Mouse (Mus musculus) megakaryocyte progenitor cell, adult 5-6 weeks (primary cell): Measurements from ENCODE around the gene Ece1. TPM values are rescaled to one million over a fixed set of nuclear protein-coding genes. Genes with fewer than 3 reads are reported as not detected.

Experiments
- ATAC-seq: replicated peaks from 2 replicates; pipeline ENCODE4 v1.8.0; 2016; ENCODE audit warnings: mild to moderate bottlenecking, moderate TSS enrichment, inconsistent platforms; ENCODE audit not compliant: poor library complexity
- total RNA-seq, 2 experiments: library from RNA; stranded (forward) in 1 of 2; stranded (reverse) in 1 of 2; fragments of 157-497, 149-512 nt in 1 of 2; fragments of 200-1000 nt in 1 of 2; gene quantifications; 2 replicates each; pipeline versions ENCODE4 v1.2.3 to v1.2.4; 2015 to 2017

The Ece1 gene
- total RNA-seq, 2 experiments from 2014 or later = 3.2 to 6.2 TPM

- no peak for ATAC-seq
These were observed 147.9 kb downstream of the Ece1 start for GRCm38 (mm10) chr4:138009786-138010502.

- ATAC-seq = peak; percentile 65
These were observed 151.9 kb downstream of the Ece1 start for GRCm38 (mm10) chr4:138013723-138014479.

Other genes with a start within 250 kb of the Ece1 start
- 1.5 and 1.7 TPM in 2 replicates for gene Rap1gap, start 197.5 kb upstream of the Ece1 start, total RNA-seq (2015)
- 0.83 and 0.98 TPM in 2 replicates for gene Rap1gap, start 197.5 kb upstream of the Ece1 start, total RNA-seq (2017)
- not detected in 2 replicates for gene Alpl, start 65.9 kb upstream of the Ece1 start, total RNA-seq (2015)
- not detected in 2 replicates for gene Alpl, start 65.9 kb upstream of the Ece1 start, total RNA-seq (2017)
- gene Eif4g3, start 130.8 kb downstream of the Ece1 start, total RNA-seq (2015) = 60.3 and 60.4 TPM in 2 replicates
- gene Eif4g3, start 130.8 kb downstream of the Ece1 start, total RNA-seq (2017) = 36.9 and 39.1 TPM in 2 replicates